Mouse (Mus musculus) embryonic facial prominence, embryonic 11.5 days (tissue): Measurements from ENCODE around the gene Tenm1. TPM values are rescaled to one million over a fixed set of nuclear protein-coding genes. Genes with fewer than 3 reads are reported as not detected.

Experiments
- ATAC-seq: fragments of 200-750 bp; cut with Nextera tagmentation; replicated peaks from 2 replicates; pipeline ENCODE4 v1.8.0; 2017; ENCODE audit warnings: low read depth; ENCODE audit not compliant: insufficient number of reproducible peaks, low FRiP score, low TSS enrichment
- DNase-seq: peaks from one replicate; pipeline ENCODE4 v3.0.0-alpha.2; 2015; ENCODE audit warnings: low spot score
- H3K27ac ChIP-seq: fragments of 300-500 bp; sonication (generic); replicated peaks from 2 replicates; pipeline ENCODE4 v1.5.1; 2014; ENCODE audit warnings: mild to moderate bottlenecking, low read depth, low read length, control low read depth
- H3K27me3 ChIP-seq: fragments of 300-500 bp; sonication (generic); 2 replicates; pipeline ENCODE4 v1.6.1; 2014; ENCODE audit warnings: mild to moderate bottlenecking, low read length, moderate library complexity, mixed read lengths; ENCODE audit not compliant: control insufficient read depth, insufficient read depth
- H3K36me3 ChIP-seq: fragments of 300-500 bp; sonication (generic); replicated peaks from 2 replicates; pipeline ENCODE4 v1.6.1; 2014; ENCODE audit warnings: low read depth, mild to moderate bottlenecking, low read length, moderate library complexity, mixed read lengths; ENCODE audit not compliant: control insufficient read depth, insufficient read depth
- H3K4me1 ChIP-seq: fragments of 300-500 bp; sonication (generic); 2 replicates; pipeline ENCODE4 v1.6.1; 2014; ENCODE audit warnings: low read length, mixed read lengths; ENCODE audit not compliant: control insufficient read depth, insufficient read depth
- H3K4me2 ChIP-seq: fragments of 300-500 bp; sonication (generic); 2 replicates; pipeline ENCODE4 v1.6.1; 2014; ENCODE audit warnings: low read depth, mild to moderate bottlenecking, control low read depth, low read length, moderate library complexity
- H3K4me3 ChIP-seq: fragments of 300-500 bp; sonication (generic); 2 replicates; pipeline ENCODE4 v1.5.1; 2014; ENCODE audit warnings: low read depth, low read length, control low read depth
- H3K9ac ChIP-seq: fragments of 300-500 bp; sonication (generic); replicated peaks from 2 replicates; pipeline ENCODE4 v1.6.1; 2014; ENCODE audit warnings: mild to moderate bottlenecking, control low read depth, low read length
- H3K9me3 ChIP-seq: fragments of 300-500 bp; sonication (generic); replicated peaks from 2 replicates; pipeline ENCODE4 v1.6.1; 2016; ENCODE audit warnings: mild to moderate bottlenecking, low read length, inconsistent platforms, mixed read lengths; ENCODE audit not compliant: control insufficient read depth
- WGBS: fragments of 180-500 bp; shearing (Covaris S2); extraction: QIAGEN DNeasy Blood & Tissue Kit; methylation state at CpG from one replicate; pipeline ENCODE4 v1.1.7; 2014; 5-methylcytosine and 5-hydroxymethylcytosine counted together
- polyA plus RNA-seq: library from polyadenylated mRNA; unstranded; fragments of >200 nt; fragmentation: Nextera tagmentation; extraction: Ambion mirVana; gene quantifications from 2 replicates; pipeline ENCODE4 v1.2.1, GENCODE M21; 2014

The Tenm1 gene
- 0.53 and 0.74 TPM in 2 replicates for polyA plus RNA-seq

GRCm38 (mm10) chrX:43428855-43429263 lies at the start of gene Tenm1:
Gene Tenm1, minus strand, starts transcription at chrX:43429126.
- 0 out of 2 replicates have a peak, but pooled peaks have one; percentile 23 for ATAC-seq
- H3K9ac ChIP-seq, result no peak within 1 kb of the TSS
- 18% methylated on average over 21 of the region's 22 CpGs for WGBS

GRCm38 (mm10) chrX:43467311-43467710 lies 38.4 kb upstream of the Tenm1 start:
- H3K27ac ChIP-seq, result no peak overlapping the region
- no peak for DNase-seq
- no peaks in the 10 kb centered on the region for H3K9me3 ChIP-seq
- no peak overlapping the region for H3K4me3 ChIP-seq
- H3K36me3 ChIP-seq, result no peaks in the 10 kb centered on the region
- H3K4me1 ChIP-seq, result no peaks in the 10 kb centered on the region
- no peaks in the 10 kb centered on the region for H3K27me3 ChIP-seq
- H3K4me2 ChIP-seq, result no peak overlapping the region
- H3K9ac ChIP-seq, result no peak overlapping the region
- no peak for ATAC-seq

More at GRCm38 (mm10) chrX:43428855-43429263, at the start of gene Tenm1:
- Histone ChIP-seq H3K36me3 (no peaks in the 10 kb centered on the region), H3K4me3 (peak within 1 kb of the TSS; percentile 32), H3K4me1 (no peaks in the 10 kb centered on the region), H3K27me3 (no peaks in the 10 kb centered on the region), H3K9me3 (no peaks in the 10 kb centered on the region), H3K4me2 (peak within 1 kb of the TSS; percentile 64), H3K27ac (no peak within 1 kb of the TSS)
- DNase-seq, result peak; percentile 40

DNA sequence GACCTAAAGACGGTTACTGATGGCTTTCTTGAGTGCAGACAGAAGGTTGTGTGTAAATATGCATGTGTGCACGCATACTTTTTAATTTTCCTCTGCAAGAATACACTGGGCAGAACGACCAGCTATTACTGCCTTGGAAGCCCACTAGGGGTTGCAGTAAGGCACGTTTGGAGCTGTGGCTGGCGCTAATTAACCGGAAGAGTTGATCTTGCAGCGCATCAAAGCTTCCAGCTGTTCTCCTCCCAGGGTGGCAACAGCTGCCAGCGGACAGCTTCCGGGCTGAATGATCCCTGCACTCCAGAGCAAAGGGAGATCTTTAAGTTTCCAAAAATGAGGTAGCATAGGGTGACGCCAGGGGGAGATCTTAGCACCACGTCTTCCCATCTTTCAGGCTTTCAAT lies 1.7 kb upstream of the Tenm1 start:
- Histone ChIP-seq H3K4me1 (no peaks in the 10 kb centered on the region), H3K9ac (no peak overlapping the region), H3K27me3 (no peaks in the 10 kb centered on the region), H3K27ac (no peak overlapping the region), H3K4me3 (peak overlapping the region; percentile 32), H3K4me2 (peak overlapping the region; percentile 64), H3K36me3 (no peaks in the 10 kb centered on the region), H3K9me3 (no peaks in the 10 kb centered on the region)
- peak; percentile 67; the same call in 1 of the 2 replicates for ATAC-seq
- 13% methylated on average over 11 of the region's 11 CpGs for WGBS
- DNase-seq, result peak; percentile 23

DNA sequence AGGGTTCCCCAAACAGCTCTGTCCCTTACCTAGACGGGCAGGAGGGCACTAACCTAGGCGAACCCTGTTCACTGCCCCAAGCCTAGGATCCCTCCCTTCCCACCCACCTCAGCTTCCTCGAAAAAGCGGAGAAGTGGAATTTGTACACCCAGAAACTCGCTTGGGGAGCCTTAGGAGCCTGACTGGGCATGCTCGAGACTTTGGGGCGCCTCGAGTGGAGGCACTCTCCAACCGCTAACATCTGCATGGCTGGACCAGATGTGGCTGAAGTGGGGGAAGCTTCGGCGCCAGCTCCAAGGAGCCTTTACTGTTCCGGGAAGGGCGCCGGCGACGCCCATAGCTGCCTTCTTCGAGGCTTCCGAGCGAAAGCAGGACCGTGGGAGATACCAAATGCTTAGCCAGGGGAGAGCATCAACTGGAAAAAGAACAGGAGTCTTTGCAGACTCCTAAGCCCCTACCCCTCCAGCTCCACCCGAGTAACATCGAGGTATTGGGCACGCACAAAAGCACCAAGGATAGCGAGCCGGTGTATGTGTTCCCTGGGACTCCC lies 1.1 kb upstream of the Tenm1 start:
- no peaks in the 10 kb centered on the region for H3K9me3 ChIP-seq
- ATAC-seq (peak; percentile 70), DNase-seq (peak; percentile 15)
- H3K27me3 ChIP-seq, result no peaks in the 10 kb centered on the region
- no peaks in the 10 kb centered on the region for H3K4me1 ChIP-seq
- peak overlapping the region; percentile 64 for H3K4me2 ChIP-seq
- no peaks in the 10 kb centered on the region for H3K36me3 ChIP-seq
- no peak overlapping the region for H3K9ac ChIP-seq
- H3K27ac ChIP-seq, result no peak overlapping the region
- H3K4me3 ChIP-seq, result peak overlapping the region; percentile 32
- 27% methylated on average over 16 of the region's 25 CpGs for WGBS

DNA sequence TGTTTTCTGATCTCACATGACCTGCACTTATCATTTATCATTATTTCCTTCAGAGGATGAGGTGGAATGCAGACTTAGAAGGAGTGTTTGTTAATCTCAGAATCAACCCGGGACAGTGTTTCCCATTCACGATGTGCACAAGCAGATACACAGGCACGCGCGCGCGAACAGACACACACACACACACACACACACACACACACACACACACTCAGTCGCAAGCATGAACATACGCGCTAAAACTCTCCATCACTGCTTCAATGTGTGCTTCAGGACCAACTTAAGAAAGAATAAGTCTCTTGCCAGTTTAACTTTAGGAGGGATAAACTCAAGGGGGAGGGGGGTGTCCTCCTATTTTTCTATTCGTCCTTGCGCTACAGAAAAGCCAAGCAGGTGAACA lies 411 bp upstream of the Tenm1 start:
- Histone ChIP-seq H3K27ac (no peak overlapping the region), H3K4me2 (peak overlapping the region; percentile 47), H3K27me3 (no peaks in the 10 kb centered on the region), H3K36me3 (no peaks in the 10 kb centered on the region), H3K4me1 (no peaks in the 10 kb centered on the region), H3K4me3 (peak overlapping the region; percentile 29), H3K9me3 (no peaks in the 10 kb centered on the region), H3K9ac (no peak overlapping the region)
- DNase-seq (no peak), ATAC-seq (no peak)
- 11% methylated on average over 12 of the region's 12 CpGs for WGBS

GRCm38 (mm10) chrX:43427961-43428365 lies 963 bp downstream of the Tenm1 start:
- Histone ChIP-seq H3K27me3 (no peaks in the 10 kb centered on the region), H3K36me3 (no peaks in the 10 kb centered on the region), H3K9ac (no peak overlapping the region), H3K4me2 (peak overlapping the region; percentile 47), H3K27ac (no peak overlapping the region), H3K4me3 (peak overlapping the region; percentile 29), H3K4me1 (no peaks in the 10 kb centered on the region), H3K9me3 (no peaks in the 10 kb centered on the region)
- no peak for ATAC-seq
- DNase-seq, result peak; percentile 2
- 11% methylated on average over 10 of the region's 12 CpGs for WGBS

DNA sequence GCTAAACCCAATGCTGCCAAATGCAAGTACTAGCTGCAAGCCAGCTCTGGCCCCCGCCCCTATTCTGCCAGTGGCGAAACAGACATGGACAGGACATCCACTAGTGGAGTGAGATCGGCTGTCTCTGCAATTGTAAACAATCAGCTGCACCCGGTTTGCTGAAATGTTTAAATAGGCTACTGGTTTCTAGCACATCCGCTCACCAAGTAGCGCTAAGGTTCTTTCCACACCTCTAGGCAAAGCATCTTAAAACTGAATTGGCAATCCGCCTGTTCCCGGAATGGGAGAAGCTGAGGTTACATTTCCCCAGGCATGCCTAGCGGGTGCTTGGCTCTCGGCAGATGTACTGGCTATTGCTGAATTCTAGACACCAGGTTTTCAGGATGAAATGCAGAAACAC lies 1.8 kb downstream of the Tenm1 start:
- H3K4me1 ChIP-seq, result no peaks in the 10 kb centered on the region
- no peak overlapping the region for H3K9ac ChIP-seq
- no peaks in the 10 kb centered on the region for H3K9me3 ChIP-seq
- H3K36me3 ChIP-seq, result no peaks in the 10 kb centered on the region
- no peak overlapping the region for H3K27ac ChIP-seq
- DNase-seq (no peak), ATAC-seq (no peak)
- 21% methylated on average over 10 of the region's 10 CpGs for whole genome bisulfite sequencing
- no peak overlapping the region for H3K4me3 ChIP-seq
- H3K27me3 ChIP-seq, result no peaks in the 10 kb centered on the region
- no peak overlapping the region for H3K4me2 ChIP-seq

DNA sequence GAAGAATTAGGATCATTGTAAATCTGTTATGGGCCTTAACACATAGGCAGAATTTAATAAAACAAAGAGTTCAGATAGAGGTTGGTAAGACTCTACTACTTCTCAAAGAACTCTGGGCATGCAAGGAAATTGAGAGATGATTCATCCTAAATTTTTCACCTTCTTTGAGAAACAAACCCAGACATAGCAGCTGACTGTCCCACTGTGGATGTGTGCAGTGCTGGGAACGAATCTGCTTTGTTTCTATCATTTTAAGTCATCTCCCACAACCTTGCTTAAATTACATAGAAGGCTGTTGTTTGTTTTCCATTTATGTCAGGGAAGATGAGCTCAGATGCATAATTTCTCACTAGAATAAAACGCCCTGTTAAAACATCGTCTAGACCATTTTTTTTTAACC lies 31.0 kb downstream of the Tenm1 start:
- no peak for ATAC-seq
- DNase-seq, result no peak
- no peak overlapping the region for H3K9ac ChIP-seq
- H3K4me3 ChIP-seq, result no peak overlapping the region
- no peak overlapping the region for H3K27ac ChIP-seq
- H3K36me3 ChIP-seq, result no peaks in the 10 kb centered on the region
- no peaks in the 10 kb centered on the region for H3K4me1 ChIP-seq
- no peaks in the 10 kb centered on the region for H3K9me3 ChIP-seq
- no peaks in the 10 kb centered on the region for H3K27me3 ChIP-seq
- no peak overlapping the region for H3K4me2 ChIP-seq
- WGBS, result 85% methylated on average over 3 of the region's 3 CpGs
